Mouse (Mus musculus): ENCODE data around the gene Palld.

- no peak for TF ChIP-seq CTCF (conservative IDR thresholded peaks at IDR 0.05 in 1 of 2, IDR thresholded peaks at IDR 0.05 in 1 of 2; ENCODE audit: low read depth in 2 of 2, low read length in 2 of 2)
- no peak for TF ChIP-seq EP300 (IDR thresholded peaks at IDR 0.05; ENCODE audit: low read length)
Measured at GRCm38 (mm10) chr8:61696846-61697455, 205.5 kb downstream of the Palld start.
